Mouse (Mus musculus): ENCODE results near the gene Kdm2b. TPM values are rescaled to one million over a fixed set of nuclear protein-coding genes. Genes with fewer than 3 reads are reported as not detected.
A peak's percentile ranks its signal among the peaks of the same experiment; 100 is the strongest.

Gene Kdm2b
- total RNA-seq, 2 experiments from 2014 or later: 49.0 to 60.4 TPM

DNA sequence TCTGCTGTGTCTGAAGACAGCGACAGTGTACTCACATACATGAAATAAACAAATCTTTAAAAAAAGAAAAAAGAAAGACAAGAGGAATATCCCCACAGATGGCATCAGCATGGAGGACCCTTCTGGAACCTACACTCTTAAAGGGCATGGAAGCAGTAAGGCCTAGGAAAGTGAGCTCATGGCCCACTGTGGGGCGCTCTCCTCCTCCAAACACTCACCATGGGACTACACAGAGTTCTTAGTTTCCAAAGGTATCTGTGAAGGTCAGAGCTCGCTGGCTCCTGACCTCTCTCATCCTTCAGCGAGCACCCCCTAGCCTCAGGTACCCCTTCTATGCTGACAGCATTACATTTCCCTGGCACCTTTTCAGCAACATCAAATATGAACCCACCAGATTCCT lies 53.8 kb downstream of the Kdm2b start:
- ATAC-seq (replicated peaks; ENCODE audit: poor library complexity): no peak

DNA sequence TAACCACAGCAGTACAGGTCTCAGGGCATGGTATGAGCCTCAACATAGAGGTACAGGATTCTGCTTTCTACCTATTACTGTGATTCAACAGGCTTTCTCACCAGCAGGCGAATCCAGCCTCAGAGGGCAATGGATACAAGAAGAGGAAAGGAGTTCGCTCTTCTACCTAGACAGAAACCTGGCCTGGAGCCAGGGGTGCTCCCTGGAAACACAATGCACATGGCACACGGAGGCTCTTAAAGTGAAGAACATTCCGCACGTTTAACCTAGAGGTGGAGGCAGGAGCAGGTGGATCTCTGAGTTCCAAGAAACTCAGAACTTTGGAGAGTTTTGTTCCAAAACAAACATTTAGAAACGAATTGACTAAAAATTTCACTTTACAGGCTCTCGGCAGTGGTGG lies 58.6 kb downstream of the Kdm2b start:
- ATAC-seq (replicated peaks; ENCODE audit: poor library complexity): no peak

GRCm38 (mm10) chr5:122928293-122928692 lies 61.3 kb downstream of the Kdm2b start:
- ATAC-seq (replicated peaks; ENCODE audit: poor library complexity): no peak

DNA sequence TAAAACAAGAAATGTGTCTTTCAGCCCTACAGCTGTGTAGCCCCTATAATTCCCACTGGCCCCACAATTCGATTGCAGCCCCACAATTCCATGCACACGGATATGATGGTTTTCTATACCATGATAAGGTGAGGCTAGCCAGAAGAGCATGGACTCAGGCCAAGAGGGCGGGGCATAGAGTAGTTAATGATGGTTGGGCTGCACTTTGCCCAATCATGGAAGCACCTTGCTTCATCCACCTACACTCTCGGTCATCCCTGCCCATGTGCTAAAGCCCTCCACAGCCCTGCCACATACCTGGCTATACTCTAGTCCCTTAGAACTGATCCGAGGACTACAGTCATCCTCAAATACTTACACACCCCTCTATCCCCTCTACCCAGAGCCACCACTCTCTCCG lies 61.9 kb downstream of the Kdm2b start:
- ATAC-seq (replicated peaks; ENCODE audit: poor library complexity): 0 out of 2 replicates have a peak, but pooled peaks have one; percentile 37

GRCm38 (mm10) chr5:122927092-122927491 lies 62.5 kb downstream of the Kdm2b start:
- ATAC-seq (replicated peaks; ENCODE audit: poor library complexity): no peak

DNA sequence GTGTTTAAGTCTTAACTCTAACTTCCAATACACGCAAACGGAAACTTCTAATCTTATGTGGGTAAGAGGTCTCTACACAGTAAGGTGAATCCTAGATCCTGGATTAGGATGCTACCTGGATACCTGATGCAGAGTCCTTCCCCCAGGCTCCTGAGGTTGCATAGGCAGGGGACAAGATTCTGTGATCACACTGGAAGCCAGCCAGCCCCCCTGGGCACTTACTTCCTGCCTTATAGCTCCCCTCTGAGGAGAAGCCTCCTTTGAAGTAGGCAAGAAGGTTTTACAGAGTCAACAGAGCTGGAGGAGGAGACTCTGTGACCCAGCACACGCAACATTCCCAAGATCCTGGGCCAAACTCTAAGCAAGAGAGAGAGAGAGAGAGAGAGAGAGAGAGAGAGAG lies 63.3 kb downstream of the Kdm2b start:
- ATAC-seq (replicated peaks; ENCODE audit: poor library complexity): no peak

GRCm38 (mm10) chr5:122925534-122925958 lies 64.1 kb downstream of the Kdm2b start:
- ATAC-seq (replicated peaks; ENCODE audit: poor library complexity): peak; percentile 76

GRCm38 (mm10) chr5:122923871-122924465 lies 65.7 kb downstream of the Kdm2b start:
- no peak for ATAC-seq (replicated peaks; ENCODE audit: poor library complexity)

GRCm38 (mm10) chr5:122921941-122922340 lies 67.7 kb downstream of the Kdm2b start:
- no peak for ATAC-seq (replicated peaks; ENCODE audit: poor library complexity)

GRCm38 (mm10) chr5:122920557-122920956 lies 69.1 kb downstream of the Kdm2b start:
- no peak for ATAC-seq (replicated peaks; ENCODE audit: poor library complexity)

DNA sequence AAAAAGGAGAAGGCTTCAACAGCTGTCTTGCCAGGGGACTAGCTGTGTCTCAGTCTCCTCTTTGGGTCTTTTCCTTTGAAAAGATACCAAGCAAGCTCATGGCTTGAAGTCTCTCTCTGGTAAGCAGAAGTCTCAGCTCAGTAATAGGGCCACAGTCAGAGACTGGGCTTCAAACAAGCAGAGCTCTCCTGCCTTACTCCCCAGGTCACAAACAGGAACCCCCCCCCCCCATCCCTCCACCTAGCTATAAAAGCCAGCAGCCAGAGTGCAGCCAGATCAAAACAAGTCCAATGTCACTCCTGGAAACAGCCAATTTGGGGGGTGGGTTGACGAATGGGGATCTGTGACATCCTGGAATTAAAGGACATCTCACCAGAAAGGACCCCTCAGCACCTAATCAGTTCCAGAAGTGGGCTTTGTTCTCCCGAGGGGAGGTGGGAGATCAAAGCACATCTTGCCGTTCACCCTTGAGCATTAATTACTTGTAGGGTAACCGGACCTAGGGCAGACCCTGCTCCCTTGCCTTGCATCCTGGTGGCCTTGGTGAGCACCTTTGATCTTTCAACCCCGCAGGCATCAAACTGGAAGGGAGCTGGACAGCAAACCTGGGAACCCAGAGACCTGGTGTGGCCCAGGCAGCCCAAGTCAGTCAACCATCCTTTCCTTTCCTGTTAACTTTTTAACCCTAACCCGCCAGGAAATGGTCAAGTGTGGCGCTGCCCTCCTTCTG lies 71.5 kb downstream of the Kdm2b start:
- ATAC-seq (replicated peaks; ENCODE audit: poor library complexity): no peak

DNA sequence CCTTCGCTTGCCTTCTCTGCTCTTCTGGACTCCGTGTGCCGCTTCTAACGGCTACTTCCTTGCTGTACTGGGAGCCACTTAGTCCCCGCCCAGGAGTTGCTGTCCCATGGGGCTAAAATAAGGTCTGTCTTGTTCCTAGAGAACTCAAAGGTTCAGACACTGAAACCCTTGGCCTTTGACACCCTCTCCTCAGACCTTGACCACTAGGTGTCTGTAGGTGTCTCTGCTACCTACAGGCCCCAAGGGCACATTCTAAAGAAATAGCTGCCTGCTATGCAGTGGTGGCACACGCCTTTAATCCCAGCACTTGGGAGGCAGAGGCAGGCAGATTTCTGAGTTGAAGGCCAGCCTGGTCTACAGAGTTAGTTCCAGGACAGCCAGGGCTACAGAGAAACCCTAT lies 73.5 kb downstream of the Kdm2b start:
- no peak for ATAC-seq (replicated peaks; ENCODE audit: poor library complexity)

DNA sequence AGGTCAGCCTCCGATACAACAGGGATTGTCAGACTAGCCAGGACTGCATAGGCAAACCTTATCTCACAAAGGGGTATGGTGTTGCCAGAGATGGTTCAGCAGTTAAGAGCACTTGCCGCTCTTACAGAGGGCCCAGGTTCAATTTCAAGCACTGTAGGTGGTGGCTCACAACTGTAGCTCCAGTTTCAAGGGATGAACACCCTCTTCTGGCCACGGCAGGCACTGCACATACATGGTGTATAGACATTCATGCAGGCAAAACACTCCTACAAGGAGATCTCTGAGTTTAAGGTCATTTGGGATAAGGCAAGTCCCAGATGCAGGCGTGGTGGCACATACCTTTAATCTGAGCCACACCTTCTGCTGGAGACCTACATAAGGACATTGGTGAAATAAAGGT lies 76.8 kb downstream of the Kdm2b start:
- peak; percentile 73 for ATAC-seq (replicated peaks; ENCODE audit: poor library complexity)

DNA sequence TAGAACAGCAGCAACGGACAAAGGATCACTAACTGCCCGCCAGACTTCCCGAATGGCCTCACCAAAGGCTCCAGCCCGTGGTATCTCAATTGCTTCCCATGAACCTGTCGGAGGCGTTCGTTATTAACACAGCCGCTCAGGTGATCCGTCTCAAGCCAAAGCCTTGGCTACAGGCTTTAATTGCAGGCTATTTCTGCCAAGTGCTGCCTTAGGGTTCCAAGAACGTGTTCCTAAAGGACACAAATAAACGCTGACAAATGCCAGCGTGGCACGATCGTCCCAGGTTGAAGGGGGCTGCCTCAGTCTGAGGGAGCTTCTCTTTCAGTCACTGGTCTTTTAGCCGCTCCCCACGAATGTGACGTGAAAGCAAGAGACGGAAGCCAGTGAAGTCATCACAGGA lies 80.1 kb downstream of the Kdm2b start:
- ATAC-seq (replicated peaks; ENCODE audit: poor library complexity): no peak

- no peak for ATAC-seq (replicated peaks; ENCODE audit: poor library complexity)
These were observed 81.6 kb downstream of the Kdm2b start for GRCm38 (mm10) chr5:122908001-122908400.

DNA sequence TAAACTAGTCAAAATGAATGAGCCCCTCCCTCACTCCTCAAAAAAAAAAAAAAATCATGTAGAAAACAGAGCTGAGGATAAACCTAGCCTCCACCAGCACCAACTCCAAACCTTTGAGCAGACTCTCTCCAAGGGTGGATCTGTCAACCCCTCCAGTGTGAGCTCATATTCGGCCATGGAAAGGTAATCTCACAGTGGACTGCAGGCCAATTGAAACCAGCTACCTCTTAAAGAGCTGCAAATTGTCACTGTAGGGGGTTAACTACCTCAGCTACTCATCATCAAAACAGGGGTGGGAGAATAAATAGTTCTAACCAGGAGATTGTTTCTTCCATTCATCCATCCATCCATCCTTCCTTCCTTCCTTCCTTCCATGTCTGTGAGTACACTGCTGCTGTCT lies 82.4 kb downstream of the Kdm2b start:
- no peak for ATAC-seq (replicated peaks; ENCODE audit: poor library complexity)

DNA sequence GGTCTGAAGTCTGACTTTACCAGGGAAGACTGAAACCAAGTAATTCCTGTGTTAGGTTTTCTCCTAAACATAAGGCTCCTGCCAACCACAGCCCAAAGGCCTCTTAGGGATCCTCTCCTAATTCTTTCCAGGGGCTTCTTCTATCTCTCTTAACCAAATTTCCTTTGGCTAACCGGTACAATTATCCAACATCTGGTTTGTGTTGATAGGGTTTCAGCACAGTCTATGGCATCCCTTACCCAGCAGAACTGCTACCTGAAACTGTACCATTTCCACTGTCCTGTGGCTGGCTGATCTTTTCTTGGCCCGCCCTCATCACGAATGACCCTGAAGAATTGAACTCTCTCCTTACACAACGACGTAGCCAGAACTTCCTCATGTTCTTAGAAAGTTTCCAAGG lies 86.5 kb downstream of the Kdm2b start:
- ATAC-seq (replicated peaks; ENCODE audit: poor library complexity): peak; percentile 29

GRCm38 (mm10) chr5:122902228-122902627 lies 87.4 kb downstream of the Kdm2b start:
- 0 out of 2 replicates have a peak, but pooled peaks have one; percentile 5 for ATAC-seq (replicated peaks; ENCODE audit: poor library complexity)

DNA sequence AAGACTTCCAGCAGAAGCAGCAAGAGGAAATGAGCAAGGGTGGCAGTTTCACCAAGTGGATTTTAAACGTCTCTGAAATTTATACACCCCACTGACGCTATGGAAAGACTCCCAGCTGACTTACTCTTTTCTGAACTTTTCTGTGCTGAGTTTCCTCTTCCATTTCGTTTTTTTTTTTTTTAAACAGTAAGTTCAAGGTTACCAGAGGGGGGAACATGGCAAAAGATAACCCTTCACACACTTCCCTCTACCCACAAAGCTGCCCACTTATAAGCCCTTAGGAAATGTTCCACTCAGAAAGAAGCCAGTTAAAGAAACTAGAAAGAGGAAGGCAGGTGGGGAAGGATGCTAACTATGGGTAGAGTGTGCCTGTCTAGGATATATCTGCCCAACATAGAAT lies 88.0 kb downstream of the Kdm2b start:
- ATAC-seq (replicated peaks; ENCODE audit: poor library complexity): peak; percentile 11; the same call in 1 of the 2 replicates

GRCm38 (mm10) chr5:122901179-122901578 lies 88.4 kb downstream of the Kdm2b start:
- ATAC-seq (replicated peaks; ENCODE audit: poor library complexity): no peak

DNA sequence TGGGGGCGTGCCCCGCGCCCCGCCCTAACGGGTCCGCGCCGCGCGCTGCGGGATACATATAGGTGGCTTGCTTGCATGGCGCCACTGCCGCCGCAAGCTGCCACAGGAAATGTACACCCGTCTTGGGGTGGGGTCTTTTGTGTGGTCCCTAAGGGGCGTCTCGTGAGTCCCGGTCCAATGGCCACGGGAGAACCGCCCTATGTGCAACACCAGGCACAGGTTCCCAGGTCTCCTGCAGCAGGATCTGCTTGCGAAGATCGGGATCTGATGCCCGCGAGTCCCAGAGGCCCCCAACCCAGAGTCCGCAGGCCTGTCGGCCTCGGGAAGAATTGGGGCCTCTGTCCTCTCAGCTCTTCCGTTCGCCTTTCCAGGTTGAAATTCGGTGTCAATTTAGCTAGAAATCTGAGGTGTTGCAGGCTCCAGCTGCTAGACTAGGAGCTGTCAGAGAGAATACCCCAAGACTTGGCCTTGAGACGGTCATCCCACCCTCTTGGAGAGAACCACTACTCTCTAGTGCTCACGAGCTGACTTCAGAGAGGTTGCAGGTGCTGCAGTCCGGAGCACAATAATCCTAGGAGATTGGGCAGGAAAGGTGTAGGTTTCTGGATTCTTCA lies 89.0 kb downstream of the Kdm2b start:
- no peak for ATAC-seq (replicated peaks; ENCODE audit: poor library complexity)
